Mouse (Mus musculus): ENCODE data around the gene Csrnp2.

GRCm38 (mm10) chr15:100478351-100478750 lies 16.9 kb downstream of the Csrnp2 start:
- TF ChIP-seq POLR2A (IDR thresholded peaks at IDR 0.05; ENCODE audit: control insufficient read depth, extremely low read depth, insufficient read depth, low read length, poor library complexity) = no peak
- TF ChIP-seq CTCF (IDR thresholded peaks at IDR 0.05; ENCODE audit: borderline replicate concordance, control insufficient read depth, extremely low read depth, insufficient read depth, low read length, poor library complexity) = no peak
